Mouse (Mus musculus): ENCODE measurements around the gene Krtap29-1. TPM values are rescaled to one million over a fixed set of nuclear protein-coding genes. Genes with fewer than 3 reads are reported as not detected.

The Krtap29-1 gene
- polyA plus RNA-seq, 1 experiment from 2014 or later = not detected

DNA sequence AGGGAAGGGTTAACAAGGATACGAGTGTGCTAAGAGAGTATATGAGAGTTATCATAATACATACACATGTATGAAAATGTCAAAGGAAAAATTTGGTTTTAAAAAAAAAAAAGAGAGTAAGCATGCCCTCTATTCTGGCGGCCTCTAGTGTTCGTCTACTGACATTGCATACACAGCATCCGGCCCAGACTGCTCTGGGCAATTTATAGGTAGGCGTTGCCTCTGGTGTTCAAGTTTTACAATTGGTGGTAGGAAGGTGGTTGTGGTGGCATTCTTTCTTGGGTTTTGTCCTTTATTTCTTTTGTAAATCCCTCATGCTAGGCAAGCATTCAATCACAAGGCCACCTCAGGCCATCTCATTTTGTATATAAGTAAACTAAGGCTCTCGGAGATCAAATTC lies 26.0 kb upstream of the Krtap29-1 start:
- 24% methylated on average over 6 of the region's 6 CpGs for WGBS

GRCm38 (mm10) chr11:99999091-99999490 lies 20.2 kb upstream of the Krtap29-1 start:
- H3K27ac ChIP-seq (replicated peaks; ENCODE audit: low read depth, low read length) = no peak overlapping the region
- 85% methylated on average over 7 of the region's 7 CpGs for WGBS

More for the DNA sequence above, 26.0 kb upstream of the Krtap29-1 start:
- no peaks in the 10 kb centered on the region for H3K4me1 ChIP-seq (ENCODE audit: control insufficient read depth, insufficient read depth, low read length)
- DNase-seq (ENCODE audit: low spot score) = peak; percentile 61
- H3K27ac ChIP-seq (replicated peaks; ENCODE audit: low read depth, low read length) = no peak overlapping the region
- H3K4me3 ChIP-seq (ENCODE audit: low read depth, low read length) = no peak overlapping the region
- no peaks in the 10 kb centered on the region for H3K27me3 ChIP-seq (ENCODE audit: control insufficient read depth, insufficient read depth, low read length)
- H3K4me2 ChIP-seq (ENCODE audit: low read depth, severe bottlenecking) = no peak overlapping the region
- ATAC-seq (ENCODE audit: insufficient number of reproducible peaks, low FRiP score, low TSS enrichment, low read depth) = no peak
- H3K9me3 ChIP-seq (ENCODE audit: control insufficient read depth, low read length) = peaks cover 2% of the 10 kb centered on the region; the same call in 1 of the 2 replicates
- no peak overlapping the region for H3K9ac ChIP-seq (ENCODE audit: low read length)
- H3K36me3 ChIP-seq (ENCODE audit: control insufficient read depth, insufficient read depth, low read length) = no peaks in the 10 kb centered on the region

GRCm38 (mm10) chr11:99994384-99994661 lies 15.5 kb upstream of the Krtap29-1 start:
- DNase-seq (ENCODE audit: low spot score) (no peak), ATAC-seq (ENCODE audit: insufficient number of reproducible peaks, low FRiP score, low TSS enrichment, low read depth) (no peak)
- no peak overlapping the region for H3K4me2 ChIP-seq (ENCODE audit: low read depth, severe bottlenecking)
- WGBS = 56% methylated on average over 4 of the region's 4 CpGs
- H3K36me3 ChIP-seq (ENCODE audit: control insufficient read depth, insufficient read depth, low read length) = no peaks in the 10 kb centered on the region
- peaks cover 3% of the 10 kb centered on the region; the same call in 1 of the 2 replicates for H3K4me1 ChIP-seq (ENCODE audit: control insufficient read depth, insufficient read depth, low read length)
- no peak overlapping the region for H3K4me3 ChIP-seq (ENCODE audit: low read depth, low read length)
- no peak overlapping the region for H3K27ac ChIP-seq (replicated peaks; ENCODE audit: low read depth, low read length)
- H3K27me3 ChIP-seq (ENCODE audit: control insufficient read depth, insufficient read depth, low read length) = peaks cover 9% of the 10 kb centered on the region; the same call in 1 of the 2 replicates
- no peaks in the 10 kb centered on the region for H3K9me3 ChIP-seq (ENCODE audit: control insufficient read depth, low read length)
- no peak overlapping the region for H3K9ac ChIP-seq (ENCODE audit: low read length)

More at GRCm38 (mm10) chr11:99999091-99999490, 20.2 kb upstream of the Krtap29-1 start:
- DNase-seq (ENCODE audit: low spot score) (no peak), ATAC-seq (ENCODE audit: insufficient number of reproducible peaks, low FRiP score, low TSS enrichment, low read depth) (no peak)
- Histone ChIP-seq H3K9ac (ENCODE audit: low read length) (no peak overlapping the region), H3K4me3 (ENCODE audit: low read depth, low read length) (no peak overlapping the region), H3K4me2 (ENCODE audit: low read depth, severe bottlenecking) (no peak overlapping the region), H3K4me1 (ENCODE audit: control insufficient read depth, insufficient read depth, low read length) (no peaks in the 10 kb centered on the region), H3K9me3 (ENCODE audit: control insufficient read depth, low read length) (peaks cover 2% of the 10 kb centered on the region; the same call in 1 of the 2 replicates), H3K36me3 (ENCODE audit: control insufficient read depth, insufficient read depth, low read length) (no peaks in the 10 kb centered on the region), H3K27me3 (ENCODE audit: control insufficient read depth, insufficient read depth, low read length) (peaks cover 4% of the 10 kb centered on the region; the same call in 1 of the 2 replicates)

GRCm38 (mm10) chr11:99993620-99994383 lies 14.9 kb upstream of the Krtap29-1 start, which contains the start of gene Krtap17-1:
TSS of gene Krtap17-1 (minus strand) at chr11:99993994.
- Histone ChIP-seq H3K27me3 (ENCODE audit: control insufficient read depth, insufficient read depth, low read length) (peaks cover 9% of the 10 kb centered on the region; the same call in 1 of the 2 replicates), H3K36me3 (ENCODE audit: control insufficient read depth, insufficient read depth, low read length) (no peaks in the 10 kb centered on the region), H3K9me3 (ENCODE audit: control insufficient read depth, low read length) (no peaks in the 10 kb centered on the region), H3K4me1 (ENCODE audit: control insufficient read depth, insufficient read depth, low read length) (peaks cover 3% of the 10 kb centered on the region; the same call in 1 of the 2 replicates), H3K4me3 (ENCODE audit: low read depth, low read length) (no peak within 1 kb of the TSS), H3K4me2 (ENCODE audit: low read depth, severe bottlenecking) (peak within 1 kb of the TSS; percentile 41), H3K9ac (ENCODE audit: low read length) (no peak within 1 kb of the TSS), H3K27ac (replicated peaks; ENCODE audit: low read depth, low read length) (no peak within 1 kb of the TSS)
- WGBS = 24% methylated on average over 26 of the region's 26 CpGs
- DNase-seq (ENCODE audit: low spot score) (peak; percentile 29), ATAC-seq (ENCODE audit: insufficient number of reproducible peaks, low FRiP score, low TSS enrichment, low read depth) (no peak)

DNA sequence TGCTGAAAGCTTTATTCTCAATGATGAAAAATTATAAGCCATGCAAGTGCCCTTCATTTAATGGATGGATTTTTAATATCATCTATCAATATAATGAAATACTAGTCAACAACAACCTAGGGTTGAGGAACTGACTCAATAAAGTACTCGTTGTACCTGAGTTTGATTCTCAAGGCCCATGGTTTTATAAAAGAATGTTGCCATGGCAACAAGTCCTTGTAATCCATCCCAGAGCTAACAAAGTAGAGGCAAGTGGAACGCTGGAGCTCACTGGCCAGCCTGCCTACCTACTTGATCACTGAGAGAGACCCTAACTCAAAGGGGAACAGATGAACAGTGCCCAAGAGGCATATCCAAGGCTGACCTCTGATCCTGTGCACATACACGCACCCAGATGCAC lies 11.7 kb upstream of the Krtap29-1 start:
- no peak overlapping the region for H3K27ac ChIP-seq (replicated peaks; ENCODE audit: low read depth, low read length)
- no peak for DNase-seq (ENCODE audit: low spot score)

DNA sequence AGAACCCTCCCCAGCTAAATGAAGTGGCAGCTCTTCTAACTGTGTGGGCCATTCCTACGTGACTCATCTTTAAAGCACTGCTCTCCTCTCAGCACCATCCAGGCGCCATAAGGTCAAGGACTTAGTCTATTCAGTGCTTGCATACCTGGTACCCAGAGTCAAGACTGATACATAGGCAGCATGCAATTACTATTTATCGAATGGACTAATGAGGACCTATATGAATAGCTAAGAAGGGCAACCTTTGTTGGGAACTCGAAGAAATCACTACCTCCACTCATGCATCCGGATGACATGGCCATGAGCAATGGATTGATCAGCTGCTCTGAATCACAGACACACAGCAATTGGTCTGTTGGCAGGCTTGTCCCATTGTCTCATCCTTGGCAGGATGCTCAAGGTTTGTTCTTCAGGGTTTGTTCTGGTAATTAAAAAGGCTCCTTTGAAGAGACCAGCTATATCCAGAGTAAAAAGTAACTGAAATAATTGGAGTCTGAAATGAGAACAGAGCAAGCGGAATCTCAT lies 11.1 kb upstream of the Krtap29-1 start:
- Histone ChIP-seq H3K9me3 (ENCODE audit: control insufficient read depth, low read length) (no peaks in the 10 kb centered on the region), H3K27me3 (ENCODE audit: control insufficient read depth, insufficient read depth, low read length) (peaks cover 9% of the 10 kb centered on the region; the same call in 1 of the 2 replicates), H3K27ac (replicated peaks; ENCODE audit: low read depth, low read length) (no peak overlapping the region), H3K36me3 (ENCODE audit: control insufficient read depth, insufficient read depth, low read length) (no peaks in the 10 kb centered on the region), H3K4me2 (ENCODE audit: low read depth, severe bottlenecking) (no peak overlapping the region), H3K4me1 (ENCODE audit: control insufficient read depth, insufficient read depth, low read length) (peaks cover 3% of the 10 kb centered on the region; the same call in 1 of the 2 replicates), H3K4me3 (ENCODE audit: low read depth, low read length) (no peak overlapping the region), H3K9ac (ENCODE audit: low read length) (no peak overlapping the region)
- WGBS = 86% methylated on average over 6 of the region's 6 CpGs
- DNase-seq (ENCODE audit: low spot score) (no peak), ATAC-seq (ENCODE audit: insufficient number of reproducible peaks, low FRiP score, low TSS enrichment, low read depth) (no peak)

More for the DNA sequence above, 11.7 kb upstream of the Krtap29-1 start:
- 91% methylated on average over 3 of the region's 3 CpGs for WGBS
- H3K36me3 ChIP-seq (ENCODE audit: control insufficient read depth, insufficient read depth, low read length) = no peaks in the 10 kb centered on the region
- ATAC-seq (ENCODE audit: insufficient number of reproducible peaks, low FRiP score, low TSS enrichment, low read depth) = no peak
- H3K4me3 ChIP-seq (ENCODE audit: low read depth, low read length) = no peak overlapping the region
- H3K9me3 ChIP-seq (ENCODE audit: control insufficient read depth, low read length) = no peaks in the 10 kb centered on the region
- peaks cover 9% of the 10 kb centered on the region; the same call in 1 of the 2 replicates for H3K27me3 ChIP-seq (ENCODE audit: control insufficient read depth, insufficient read depth, low read length)
- H3K4me2 ChIP-seq (ENCODE audit: low read depth, severe bottlenecking) = no peak overlapping the region
- H3K4me1 ChIP-seq (ENCODE audit: control insufficient read depth, insufficient read depth, low read length) = peaks cover 3% of the 10 kb centered on the region; the same call in 1 of the 2 replicates
- H3K9ac ChIP-seq (ENCODE audit: low read length) = no peak overlapping the region

- H3K4me2 ChIP-seq (ENCODE audit: low read depth, severe bottlenecking) = no peak overlapping the region
- H3K9ac ChIP-seq (ENCODE audit: low read length) = no peak overlapping the region
- H3K4me1 ChIP-seq (ENCODE audit: control insufficient read depth, insufficient read depth, low read length) = peaks cover under 1% of the 10 kb centered on the region; the same call in 1 of the 2 replicates
- no peak overlapping the region for H3K27ac ChIP-seq (replicated peaks; ENCODE audit: low read depth, low read length)
- ATAC-seq (ENCODE audit: insufficient number of reproducible peaks, low FRiP score, low TSS enrichment, low read depth) (no peak), DNase-seq (ENCODE audit: low spot score) (no peak)
- 94% methylated on average over 3 of the region's 3 CpGs for WGBS
- no peaks in the 10 kb centered on the region for H3K36me3 ChIP-seq (ENCODE audit: control insufficient read depth, insufficient read depth, low read length)
- 0 out of 2 replicates have a peak, but pooled peaks cover 4% of the 10 kb centered on the region for H3K27me3 ChIP-seq (ENCODE audit: control insufficient read depth, insufficient read depth, low read length)
- H3K9me3 ChIP-seq (ENCODE audit: control insufficient read depth, low read length) = no peaks in the 10 kb centered on the region
- no peak overlapping the region for H3K4me3 ChIP-seq (ENCODE audit: low read depth, low read length)
Measured at GRCm38 (mm10) chr11:99988530-99988929, 9.7 kb upstream of the Krtap29-1 start.

GRCm38 (mm10) chr11:99986180-99986647 lies 7.4 kb upstream of the Krtap29-1 start, which contains the start of gene Krtap16-1:
TSS of gene Krtap16-1 (minus strand) at chr11:99986597.
- WGBS = 75% methylated on average over 8 of the region's 8 CpGs
- H3K36me3 ChIP-seq (ENCODE audit: control insufficient read depth, insufficient read depth, low read length) = no peaks in the 10 kb centered on the region
- no peak within 1 kb of the TSS for H3K9ac ChIP-seq (ENCODE audit: low read length)
- H3K4me3 ChIP-seq (ENCODE audit: low read depth, low read length) = no peak within 1 kb of the TSS
- H3K4me2 ChIP-seq (ENCODE audit: low read depth, severe bottlenecking) = no peak within 1 kb of the TSS
- ATAC-seq (ENCODE audit: insufficient number of reproducible peaks, low FRiP score, low TSS enrichment, low read depth) = no peak
- H3K27me3 ChIP-seq (ENCODE audit: control insufficient read depth, insufficient read depth, low read length) = no peaks in the 10 kb centered on the region
- H3K4me1 ChIP-seq (ENCODE audit: control insufficient read depth, insufficient read depth, low read length) = no peaks in the 10 kb centered on the region
- no peak for DNase-seq (ENCODE audit: low spot score)
- H3K9me3 ChIP-seq (ENCODE audit: control insufficient read depth, low read length) = no peaks in the 10 kb centered on the region
- no peak within 1 kb of the TSS for H3K27ac ChIP-seq (replicated peaks; ENCODE audit: low read depth, low read length)

Data from limb, embryonic 11.5 days (tissue).